Mouse (Mus musculus) adipose tissue, adult 10 weeks (tissue): Measurements from ENCODE around the gene Dach2. TPM values are rescaled to one million over a fixed set of nuclear protein-coding genes. Genes with fewer than 3 reads are reported as not detected.

Source experiments
- polyA plus RNA-seq: library from polyadenylated mRNA; stranded (reverse); fragments of 350-450 nt; fragmentation: Illumina TruSeq; extraction: RNeasy Lipid Tissue Mini Kit (QIAGEN cat#74804); gene quantifications from one replicate; pipeline ENCODE4 v1.2.3, GENCODE M21; 2014; ENCODE audit warnings: low read depth, low replicate concordance

Gene Dach2
- 1.2 TPM for polyA plus RNA-seq

GRCm38 (mm10) chrX:113297404-113297803, at the start of gene Dach2:
Gene Dach2 (plus strand): TSS chrX:113297510.

Other genes starting within 250 kb of the Dach2 start
- 11.8 TPM for gene Chm, start 112.0 kb upstream of the Dach2 start, polyA plus RNA-seq